18 mouse cellular contexts compared by ENCODE assay signal in genomic region chr10:40857599-40857998, GRCm38 (mm10). TPM values are rescaled to one million over a fixed set of nuclear protein-coding genes. Genes with fewer than 3 reads are reported as not detected.
DNase-seq lines count a peak whose midpoint lies in the region; ATAC-seq and TF ChIP-seq lines count a peak whose summit lies in the region.
"Had no signal": no experiment of that assay in that cellular context is flagged by ENCODE, and none has a peak within 500 bp of the region (broad histone marks: within the 10 kb centered on the region; RNA-seq: fewer than 3 reads in every experiment).

No protein-coding gene starts in this region.

- no peak for ATAC-seq in hindbrain, postnatal 0 days
- ATAC-seq in hindbrain, embryonic 16.5 days = no peak
- ATAC-seq in forebrain, postnatal 0 days = no peak
- ATAC-seq: inflammation-experienced regulatory T-cells, adult 6 months had no signal

- H3K36me3 ChIP-seq in hindbrain, postnatal 0 days (ENCODE audit: insufficient read depth, low read length) = no peaks in the 10 kb centered on the region
- H3K36me3 ChIP-seq in hindbrain, embryonic 16.5 days (ENCODE audit: control insufficient read depth, insufficient read depth, low read length) = no peaks in the 10 kb centered on the region
- H3K36me3 ChIP-seq in forebrain, postnatal 0 days (ENCODE audit: insufficient read depth) = 0 out of 2 replicates have a peak, but pooled peaks cover 3% of the 10 kb centered on the region
- H3K36me3 ChIP-seq: embryonic facial prominence, embryonic 15.5 days; lung, embryonic 15.5 days; stomach, embryonic 15.5 days had no signal

- H3K4me2 ChIP-seq in hindbrain, postnatal 0 days (ENCODE audit: low read depth, low read length) = no peak overlapping the region
- no peak overlapping the region for H3K4me2 ChIP-seq in hindbrain, embryonic 16.5 days (ENCODE audit: low read length)
- H3K4me2 ChIP-seq in forebrain, postnatal 0 days (ENCODE audit: low read depth) = no peak overlapping the region
- H3K4me2 ChIP-seq: embryonic facial prominence, embryonic 15.5 days; forebrain, embryonic 12.5 days; heart, embryonic 15.5 days; kidney, embryonic 15.5 days; limb, embryonic 15.5 days; lung, embryonic 15.5 days; stomach, embryonic 15.5 days had no signal

- no peak for TF ChIP-seq CTCF in hindbrain, postnatal 0 days (IDR thresholded peaks at IDR 0.05; ENCODE audit: low read depth)
- TF ChIP-seq CTCF in forebrain, postnatal 0 days (IDR thresholded peaks at IDR 0.05; ENCODE audit: low read depth) = no peak

- peak; percentile 38 for DNase-seq in adrenal gland, postnatal 14 days
- no peak for DNase-seq in adrenal gland, adult 2 months
- DNase-seq in hindbrain, postnatal 0 days (ENCODE audit: low spot score) = peak; percentile 70
- DNase-seq in testis, postnatal 10 days (ENCODE audit: low spot score) = peak; percentile 55
- no peak for DNase-seq in testis, postnatal 14 days (ENCODE audit: low spot score)
- DNase-seq in thymus, postnatal 25 days = no peak
- DNase-seq in forebrain, postnatal 0 days = no peak
- DNase-seq: gastrocnemius, postnatal 10 days had no signal

- no peaks in the 10 kb centered on the region for H3K4me1 ChIP-seq in hindbrain, postnatal 0 days (ENCODE audit: insufficient read depth, low read length)
- H3K4me1 ChIP-seq in hindbrain, embryonic 16.5 days (ENCODE audit: control insufficient read depth, insufficient read depth, low read depth, low read length) = no peaks in the 10 kb centered on the region
- H3K4me1 ChIP-seq in forebrain, postnatal 0 days (ENCODE audit: insufficient read depth) = no peaks in the 10 kb centered on the region
- H3K4me1 ChIP-seq: embryonic facial prominence, embryonic 15.5 days; forebrain, embryonic 12.5 days; kidney, embryonic 15.5 days; limb, embryonic 15.5 days; lung, embryonic 15.5 days; stomach, embryonic 15.5 days had no signal

- no peaks in the 10 kb centered on the region for H3K9me3 ChIP-seq in hindbrain, postnatal 0 days (ENCODE audit: low read length)
- no peaks in the 10 kb centered on the region for H3K9me3 ChIP-seq in hindbrain, embryonic 16.5 days (ENCODE audit: control insufficient read depth, low read length)
- no peaks in the 10 kb centered on the region for H3K9me3 ChIP-seq in forebrain, postnatal 0 days (ENCODE audit: low read length)
- H3K9me3 ChIP-seq: embryonic facial prominence, embryonic 15.5 days; forebrain, embryonic 12.5 days; heart, embryonic 15.5 days; kidney, embryonic 15.5 days; limb, embryonic 15.5 days; lung, embryonic 15.5 days; megakaryocyte, embryonic 14.5 days; stomach, embryonic 15.5 days had no signal

- H3K9ac ChIP-seq in hindbrain, postnatal 0 days (replicated peaks; ENCODE audit: low read length) = no peak overlapping the region
- H3K9ac ChIP-seq in hindbrain, embryonic 16.5 days (ENCODE audit: low read depth, low read length) = no peak overlapping the region
- H3K9ac ChIP-seq in forebrain, postnatal 0 days = no peak overlapping the region
- H3K9ac ChIP-seq: embryonic facial prominence, embryonic 15.5 days; forebrain, embryonic 12.5 days; heart, embryonic 15.5 days; kidney, embryonic 15.5 days; limb, embryonic 15.5 days; lung, embryonic 15.5 days; stomach, embryonic 15.5 days had no signal

- 36% methylated on average over 8 of the region's 8 CpGs for WGBS in hindbrain, postnatal 0 days
- 57% methylated on average over 8 of the region's 8 CpGs for WGBS in hindbrain, embryonic 16.5 days
- WGBS in forebrain, postnatal 0 days = 33% methylated on average over 8 of the region's 8 CpGs

- no peak overlapping the region for H3K4me3 ChIP-seq in hindbrain, postnatal 0 days (ENCODE audit: low read length)
- no peak overlapping the region for H3K4me3 ChIP-seq in hindbrain, embryonic 16.5 days (ENCODE audit: low read length)
- no peak overlapping the region for H3K4me3 ChIP-seq in forebrain, postnatal 0 days (ENCODE audit: low read depth, low read length)
- H3K4me3 ChIP-seq: embryonic facial prominence, embryonic 15.5 days; forebrain, embryonic 12.5 days; heart, embryonic 15.5 days; kidney, embryonic 15.5 days; limb, embryonic 15.5 days; lung, embryonic 15.5 days; megakaryocyte, embryonic 14.5 days; stomach, embryonic 15.5 days had no signal

- H3K27me3 ChIP-seq in hindbrain, postnatal 0 days (ENCODE audit: insufficient read depth, low read length) = no peaks in the 10 kb centered on the region
- no peaks in the 10 kb centered on the region for H3K27me3 ChIP-seq in hindbrain, embryonic 16.5 days (replicated peaks; ENCODE audit: control insufficient read depth, insufficient read depth, low read length)
- no peaks in the 10 kb centered on the region for H3K27me3 ChIP-seq in forebrain, postnatal 0 days (ENCODE audit: insufficient read depth, low read length)
- H3K27me3 ChIP-seq: embryonic facial prominence, embryonic 15.5 days; forebrain, embryonic 12.5 days; heart, embryonic 15.5 days; kidney, embryonic 15.5 days; limb, embryonic 15.5 days; lung, embryonic 15.5 days; megakaryocyte, embryonic 14.5 days; stomach, embryonic 15.5 days had no signal

- H3K27ac ChIP-seq in hindbrain, postnatal 0 days = no peak overlapping the region; the same call in 1 of the 2 replicates
- no peak overlapping the region for H3K27ac ChIP-seq in hindbrain, embryonic 16.5 days (ENCODE audit: low read depth, low read length)
- no peak overlapping the region for H3K27ac ChIP-seq in forebrain, postnatal 0 days (ENCODE audit: low read depth, low read length)
- H3K27ac ChIP-seq: embryonic facial prominence, embryonic 15.5 days; forebrain, embryonic 12.5 days; heart, embryonic 15.5 days; kidney, embryonic 15.5 days; limb, embryonic 15.5 days; lung, embryonic 15.5 days; stomach, embryonic 15.5 days had no signal

RNA-seq across cellular contexts. Expression of gene Cdc40, which starts 25.5 kb away (rescaled TPM):
- 24.0 and 28.0 TPM in 2 replicates for total RNA-seq in adrenal gland, postnatal 14 days (2021)
- 10 to 100 TPM; 21.8 to 24.9 TPM for total RNA-seq in adrenal gland, adult 2 months (2021)
- 13.4 and 17.5 TPM in 2 replicates for polyA plus RNA-seq in adrenal gland, adult 2 months (2012; rRNA removed)
- 15.7 and 17.5 TPM in 2 replicates for total RNA-seq in hindbrain, postnatal 0 days (2014; rRNA removed)
- polyA plus RNA-seq in hindbrain, postnatal 0 days (2015; fragmentation: Nextera tagmentation; extraction: Ambion mirVana) = 13.4 and 16.0 TPM in 2 replicates
- polyA plus RNA-seq in hindbrain, embryonic 16.5 days (2015; fragmentation: Nextera tagmentation; extraction: Ambion mirVana) = 18.8 and 22.1 TPM in 2 replicates
- 20.6 and 26.5 TPM in 2 replicates for total RNA-seq in forebrain, postnatal 0 days (2014; rRNA removed)
- polyA plus RNA-seq in forebrain, postnatal 0 days (2015; fragmentation: Nextera tagmentation; extraction: Ambion mirVana) = 11.0 and 15.5 TPM in 2 replicates

RNA-seq across cellular contexts. Expression of gene Wasf1, which starts 25.7 kb away (rescaled TPM):
- total RNA-seq in adrenal gland, postnatal 14 days (2021) = 5.6 and 6.9 TPM in 2 replicates
- total RNA-seq in adrenal gland, adult 2 months (2021) = 1 to 10 TPM; 4.6 to 5.8 TPM
- polyA plus RNA-seq in adrenal gland, adult 2 months (2012; rRNA removed) = 2.7 and 3.4 TPM in 2 replicates
- 25.5 and 25.7 TPM in 2 replicates for total RNA-seq in hindbrain, postnatal 0 days (2014; rRNA removed)
- polyA plus RNA-seq in hindbrain, postnatal 0 days (2015; fragmentation: Nextera tagmentation; extraction: Ambion mirVana) = 94.3 and 104 TPM in 2 replicates
- polyA plus RNA-seq in hindbrain, embryonic 16.5 days (2015; fragmentation: Nextera tagmentation; extraction: Ambion mirVana) = 98.1 and 123 TPM in 2 replicates
- total RNA-seq in forebrain, postnatal 0 days (2014; rRNA removed) = 24.4 and 31.0 TPM in 2 replicates
- polyA plus RNA-seq in forebrain, postnatal 0 days (2015; fragmentation: Nextera tagmentation; extraction: Ambion mirVana) = 182 and 197 TPM in 2 replicates

Comparison
In these comparisons a context has a peak if more than half of its experiments do, and no peak if none do; other contexts are left out.
1. DNase-seq: peak in adrenal gland, postnatal 14 days (single experiment), hindbrain, postnatal 0 days (single experiment) and testis, postnatal 10 days (single experiment); none in adrenal gland, adult 2 months (single experiment), testis, postnatal 14 days (single experiment), thymus, postnatal 25 days (single experiment) and forebrain, postnatal 0 days (single experiment).